Mouse (Mus musculus): Measurements from ENCODE around the gene Klhl26.

DNA sequence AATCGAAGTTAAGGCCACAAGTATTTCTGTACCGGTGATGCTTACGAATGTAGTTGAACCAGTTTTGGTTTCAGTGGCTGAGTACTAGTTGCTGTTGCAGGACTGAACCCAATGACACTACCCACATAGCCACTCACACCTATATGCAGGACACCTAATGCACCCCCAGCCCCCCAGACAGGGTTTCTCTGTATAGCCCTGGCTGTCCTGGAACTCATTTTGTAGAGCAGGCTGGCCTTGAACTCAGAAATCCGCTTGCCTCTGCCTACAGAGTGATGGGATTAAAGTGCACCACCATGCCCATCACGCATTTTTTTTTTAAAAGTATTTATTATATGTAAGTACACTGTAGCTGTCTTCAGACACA, 30.2 kb upstream of the Klhl26 start:
- TF ChIP-seq CTCF (IDR thresholded peaks at IDR 0.05; ENCODE audit: insufficient read depth, low read depth, low read length) (no peak), POLR2A (IDR thresholded peaks at IDR 0.05; ENCODE audit: insufficient read depth, low read depth, low read length) (no peak)
